Mouse (Mus musculus) urinary bladder, postnatal 36 days (tissue): Measurements from ENCODE around the gene Mmp3.
"Not testable (repeated sequence)": the region's sequence is repeated elsewhere in the genome, so short reads cannot be mapped to it uniquely, and the experiment has no call there.

Experiments used
- DNase-seq, 2 experiments: peaks; one replicate each; pipeline ENCODE4 v3.0.0; 2022; ENCODE audit warnings: low spot score in 2 of 2, mixed read lengths in 1 of 2

The Mmp3 gene

DNA sequence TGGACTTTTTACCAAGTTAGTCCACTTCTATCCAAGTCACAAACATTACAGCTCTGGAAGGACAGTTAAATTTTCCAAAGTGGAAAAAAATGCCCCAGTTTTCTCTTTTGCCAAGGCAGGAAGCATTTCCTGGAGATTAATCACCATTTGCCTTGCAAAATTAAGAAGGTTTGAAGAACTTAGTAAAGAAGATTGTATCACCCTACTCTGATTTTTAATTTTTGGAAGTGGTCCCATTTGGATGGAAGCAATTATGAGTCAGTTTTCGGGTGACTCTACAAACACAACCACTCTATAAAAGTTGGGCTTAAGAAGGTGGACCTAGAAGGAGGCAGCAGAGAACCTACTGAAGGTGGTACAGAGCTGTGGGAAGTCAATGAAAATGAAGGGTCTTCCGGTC is at the start of gene Mmp3:
Mmp3 (plus strand) TSS at position 301 of the 400 bp plus-strand sequence.
- no peak for DNase-seq

DNA sequence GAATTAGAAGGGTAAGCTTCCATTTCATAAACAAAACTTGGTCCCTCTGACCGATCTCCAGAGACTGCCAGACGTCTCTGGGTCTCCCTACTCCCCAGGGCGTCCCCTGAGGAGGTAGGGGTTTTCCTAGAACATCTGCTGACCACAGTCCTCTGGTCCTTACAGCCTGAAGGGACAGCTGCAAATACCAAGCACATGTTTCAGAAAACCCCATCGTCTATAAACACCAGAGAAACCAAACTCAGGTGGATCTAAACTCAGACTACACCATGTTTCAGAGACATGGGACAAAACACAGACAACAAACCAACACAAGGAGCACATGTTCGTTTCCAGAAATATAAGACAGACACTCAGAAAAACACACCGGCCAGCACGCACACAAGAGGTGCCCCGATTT is 49.1 kb upstream of the Mmp3 start:
- not testable (repeated sequence) for DNase-seq

DNA sequence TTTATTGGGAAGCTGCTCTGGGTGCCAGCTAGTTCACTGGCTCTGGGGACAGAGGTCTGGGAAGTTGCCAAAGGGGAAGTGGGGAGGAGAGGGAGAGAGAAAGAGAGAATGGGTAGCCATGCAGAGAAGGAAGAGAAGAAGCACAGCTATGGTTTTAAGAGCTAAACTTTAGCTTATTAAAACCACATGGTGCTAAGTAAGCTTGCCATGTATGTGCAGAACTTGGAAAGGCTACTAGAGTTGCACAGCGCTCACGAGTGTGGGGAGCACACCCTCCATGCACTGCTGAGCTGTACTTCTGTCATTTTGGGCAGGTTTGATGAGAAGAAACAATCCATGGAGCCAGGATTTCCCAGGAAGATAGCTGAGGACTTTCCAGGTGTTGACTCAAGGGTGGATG is 7.7 kb downstream of the Mmp3 start:
- DNase-seq = no peak

DNA sequence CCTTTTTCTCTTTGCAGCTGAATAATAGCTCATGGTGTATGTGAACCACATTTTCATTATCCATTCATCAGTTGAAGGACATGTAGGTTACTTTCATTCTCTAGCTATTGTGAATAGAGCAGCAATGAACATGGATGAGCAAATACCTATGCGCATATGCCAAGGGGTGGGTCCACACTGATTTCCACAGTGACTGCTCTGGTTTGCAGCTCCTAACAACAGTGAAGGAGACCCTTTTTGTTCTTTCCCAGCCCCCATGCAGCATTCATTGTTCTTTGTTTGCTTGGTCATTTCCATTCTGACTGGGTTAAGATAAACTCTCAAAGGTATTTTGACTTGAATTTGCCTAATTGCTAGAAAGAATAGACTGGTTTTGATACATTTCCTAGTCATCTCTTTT is 24.6 kb downstream of the Mmp3 start:
- no peak for DNase-seq

DNA sequence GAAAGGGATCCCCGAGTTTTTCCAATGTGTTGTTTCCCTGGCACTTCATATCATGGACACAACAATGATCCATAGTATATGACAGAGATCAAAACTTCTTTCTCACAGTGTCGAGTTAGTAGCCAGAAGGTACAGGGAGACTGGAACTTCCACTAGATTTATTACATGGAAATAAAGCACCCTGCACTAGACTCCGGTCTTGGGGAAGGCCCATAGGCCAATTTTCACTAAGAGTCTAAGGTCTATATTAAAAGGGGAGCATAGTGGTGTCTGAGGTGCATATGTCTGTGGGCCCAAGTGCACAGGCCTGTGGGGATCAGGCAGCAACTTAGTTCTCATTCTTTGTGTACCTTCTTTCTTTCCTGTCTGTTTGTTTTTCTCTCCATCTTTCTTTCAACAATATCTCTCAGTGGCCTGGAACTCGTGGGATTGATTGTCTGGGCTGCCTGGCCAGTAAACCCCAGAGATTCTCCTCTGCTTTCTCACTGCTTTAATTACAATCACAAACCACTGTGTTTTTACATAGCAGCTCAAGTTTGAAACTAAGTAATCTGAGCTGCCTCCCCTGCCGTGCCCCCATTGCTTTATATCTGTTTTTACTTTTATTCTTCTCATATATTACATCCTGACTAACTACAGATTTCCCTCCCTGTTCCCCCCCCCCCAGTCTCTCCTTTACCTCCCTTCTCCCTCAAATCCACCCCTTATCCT is 38.2 kb downstream of the Mmp3 start:
- no peak for DNase-seq

DNA sequence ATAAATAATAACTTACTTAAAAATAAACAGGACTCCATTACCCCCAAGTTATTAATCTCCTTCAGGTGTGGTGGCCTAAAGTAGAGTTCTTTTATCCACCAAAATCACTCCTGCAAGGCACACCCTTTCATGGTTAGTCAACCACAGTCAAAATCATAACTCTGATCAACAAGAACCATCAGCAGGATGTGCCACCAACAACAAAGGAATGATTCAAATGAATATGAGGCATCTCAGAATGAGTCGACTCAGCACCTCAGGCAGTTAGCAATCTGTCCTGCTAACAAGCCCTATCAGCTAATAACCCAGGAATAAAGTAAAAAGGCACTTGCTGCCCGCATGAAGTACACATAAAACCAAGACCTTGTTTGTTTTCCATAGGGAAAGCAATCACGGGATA is 55.5 kb downstream of the Mmp3 start:
- DNase-seq = no peak

DNA sequence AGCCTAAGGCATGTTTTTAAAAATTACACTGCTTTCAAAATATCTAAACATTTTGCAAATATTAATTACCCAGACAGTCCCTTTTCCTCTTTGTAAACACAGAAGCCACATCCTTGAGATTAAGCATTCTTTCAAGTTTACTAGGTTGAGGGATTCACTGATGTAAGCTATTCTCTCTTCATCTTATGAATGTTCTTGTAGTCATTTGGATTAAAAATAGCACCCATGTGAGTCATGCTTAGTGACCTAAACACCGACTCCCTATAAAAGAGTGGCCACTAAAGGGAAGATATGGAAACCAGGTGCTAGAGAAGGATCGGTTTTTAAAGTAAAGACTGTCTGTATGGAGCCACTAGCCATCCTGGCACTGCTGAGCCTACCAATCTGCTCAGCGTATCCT is 56.4 kb downstream of the Mmp3 start, which contains the start of gene Mmp10:
Mmp10 (plus strand) TSS at position 302 of the 400 bp plus-strand sequence.
- no peak for DNase-seq
